Mouse (Mus musculus) lung, adult 2 months (tissue): Measurements from ENCODE around the gene Eefsec.

Experiments
- CTCF ChIP-seq: fragments of 200-500 bp; IDR thresholded peaks from 2 replicates; pipeline ENCODE4 v1.5.1; 2011; ENCODE audit warnings: mild to moderate bottlenecking, low read length, control low read depth; ENCODE audit not compliant: insufficient read depth
- POLR2A ChIP-seq: fragments of 200-500 bp; IDR thresholded peaks from 2 replicates; pipeline ENCODE4 v1.6.1; 2011; ENCODE audit warnings: low read depth, mild to moderate bottlenecking, control low read depth, low read length, borderline replicate concordance; ENCODE audit errors: extremely low read depth

- no peak for TF ChIP-seq CTCF
- TF ChIP-seq POLR2A, result no peak
Measured at GRCm38 (mm10) chr6:88267970-88268369, 178.4 kb downstream of the Eefsec start.
